Mouse (Mus musculus): Measurements from ENCODE around the gene Peli1.

DNA sequence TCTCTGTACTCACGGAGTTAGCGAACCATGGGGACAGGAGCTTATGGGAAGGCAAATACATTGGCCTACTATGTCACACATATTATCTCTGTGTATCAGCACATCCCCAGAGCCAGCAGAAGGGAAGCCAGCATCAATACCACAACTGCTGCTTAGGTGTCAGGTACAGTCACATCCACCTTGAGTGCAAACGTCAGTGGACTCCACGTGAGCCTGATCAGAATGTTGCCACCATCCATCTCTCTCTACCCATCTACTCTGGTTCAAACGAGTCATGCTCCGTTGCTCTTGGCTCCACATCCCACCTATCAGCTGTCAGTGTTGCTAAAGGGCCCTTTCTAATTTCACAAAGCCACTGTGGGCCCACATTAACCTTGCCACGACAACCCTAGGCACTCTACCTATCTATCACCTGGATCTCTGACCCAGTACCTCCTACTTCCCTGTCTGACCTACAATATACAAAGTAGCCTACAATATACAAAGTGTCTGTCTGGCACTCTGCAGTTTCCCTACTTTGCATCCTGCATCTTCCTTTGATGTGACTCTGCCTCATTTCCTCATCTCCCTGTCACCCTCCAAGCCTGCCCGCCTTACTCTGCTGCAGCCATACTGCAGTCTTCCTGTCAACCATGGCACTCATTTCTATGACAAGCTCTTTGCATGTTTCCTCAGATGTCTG lies 73.4 kb downstream of the Peli1 start:
- TF ChIP-seq CTCF (IDR thresholded peaks at IDR 0.05; ENCODE audit: control insufficient read depth, insufficient read depth, insufficient replicate concordance, low read depth, low read length) (no peak), POLR2A (IDR thresholded peaks at IDR 0.05; ENCODE audit: control insufficient read depth, low read depth, low read length) (no peak)

Data from testis, adult 2 months (tissue).